Mouse (Mus musculus) liver, adult (tissue): Measurements from ENCODE around the gene Gm20388.

Experiments
- GATA4 ChIP-seq: IDR thresholded peaks from 2 replicates; pipeline ENCODE4 v1.6.1; 2014; ENCODE audit warnings: mild to moderate bottlenecking, low read length; ENCODE audit not compliant: insufficient replicate concordance

The Gm20388 gene

GRCm38 (mm10) chr8:122426145-122426544 lies 2515.5 kb downstream of the Gm20388 start:
- no peak for TF ChIP-seq GATA4

GRCm38 (mm10) chr8:122427607-122428006 lies 2517.0 kb downstream of the Gm20388 start:
- TF ChIP-seq GATA4 = no peak

GRCm38 (mm10) chr8:122428163-122428562 lies 2517.5 kb downstream of the Gm20388 start:
- TF ChIP-seq GATA4 = no peak

GRCm38 (mm10) chr8:122430058-122430636 lies 2519.5 kb downstream of the Gm20388 start:
- no peak for TF ChIP-seq GATA4

GRCm38 (mm10) chr8:122430646-122431045 lies 2520.0 kb downstream of the Gm20388 start:
- no peak for TF ChIP-seq GATA4

GRCm38 (mm10) chr8:122431694-122432442 lies 2521.2 kb downstream of the Gm20388 start:
- no peak for TF ChIP-seq GATA4

GRCm38 (mm10) chr8:122432443-122433268 lies 2522.0 kb downstream of the Gm20388 start, which contains the start of gene Cyba:
Gene Cyba (minus strand): TSS chr8:122432930.
- no peak for TF ChIP-seq GATA4

- TF ChIP-seq GATA4 = no peak
Observed at GRCm38 (mm10) chr8:122433269-122433905, 2522.7 kb downstream of the Gm20388 start.

GRCm38 (mm10) chr8:122435375-122435774 lies 2524.7 kb downstream of the Gm20388 start:
- TF ChIP-seq GATA4 = no peak

- no peak for TF ChIP-seq GATA4
Observed at GRCm38 (mm10) chr8:122436146-122436545, 2525.5 kb downstream of the Gm20388 start.

GRCm38 (mm10) chr8:122436586-122437125 lies 2526.0 kb downstream of the Gm20388 start:
- TF ChIP-seq GATA4 = no peak

GRCm38 (mm10) chr8:122437708-122438331 lies 2527.2 kb downstream of the Gm20388 start:
- TF ChIP-seq GATA4 = no peak

- TF ChIP-seq GATA4 = no peak
Observed at GRCm38 (mm10) chr8:122439336-122439735, 2528.7 kb downstream of the Gm20388 start.

- no peak for TF ChIP-seq GATA4
Observed at GRCm38 (mm10) chr8:122441326-122441725, 2530.7 kb downstream of the Gm20388 start.
